Mouse (Mus musculus): ENCODE measurements at regions not wholly inside any gene's neighbourhood (a gene's known extent, or its start where the extent isn't known, plus 50 kb on each side); places are given as distances from the start of the nearest gene placed in this dataset.

DNA sequence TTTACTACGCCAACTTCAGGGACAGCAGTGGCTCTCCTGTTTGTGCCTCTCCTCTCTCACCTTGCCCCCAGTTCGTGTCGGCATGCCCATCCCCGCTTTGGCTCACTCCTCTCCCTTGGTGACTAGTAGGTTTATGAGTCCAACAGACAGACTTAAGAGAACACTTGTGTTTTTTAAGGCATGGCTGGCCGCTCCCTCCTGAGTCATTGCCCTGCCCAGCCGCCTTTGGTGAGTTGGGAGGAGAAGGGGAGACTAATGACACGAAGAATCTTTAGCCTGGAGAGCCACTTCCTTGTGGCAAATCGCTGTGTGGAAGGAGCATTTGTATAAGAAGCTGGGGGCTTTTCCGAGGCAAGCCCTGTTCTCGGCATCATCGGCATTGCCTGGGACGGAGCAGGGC lies 79.8 kb upstream of the Dlx2 start:
- 62% methylated on average over 12 of the region's 12 CpGs for WGBS
- no peak overlapping the region for H3K4me3 ChIP-seq (ENCODE audit: low read length)
- H3K27me3 ChIP-seq (ENCODE audit: insufficient read depth, low read length), result no peaks in the 10 kb centered on the region
- peaks cover 32% of the 10 kb centered on the region for H3K4me1 ChIP-seq (ENCODE audit: insufficient read depth, low read length)
- H3K4me2 ChIP-seq (ENCODE audit: low read depth, low read length), result no peak overlapping the region
- H3K36me3 ChIP-seq (ENCODE audit: insufficient read depth, low read length), result no peaks in the 10 kb centered on the region
- ATAC-seq (no peak), DNase-seq (ENCODE audit: low spot score) (no peak)
- TF ChIP-seq CTCF (IDR thresholded peaks at IDR 0.05; ENCODE audit: low read depth), result no peak
- no peak overlapping the region for H3K9ac ChIP-seq (replicated peaks; ENCODE audit: low read length)
- peak overlapping the region; percentile 71; the same call in 1 of the 2 replicates for H3K27ac ChIP-seq
- no peaks in the 10 kb centered on the region for H3K9me3 ChIP-seq (ENCODE audit: low read length)

DNA sequence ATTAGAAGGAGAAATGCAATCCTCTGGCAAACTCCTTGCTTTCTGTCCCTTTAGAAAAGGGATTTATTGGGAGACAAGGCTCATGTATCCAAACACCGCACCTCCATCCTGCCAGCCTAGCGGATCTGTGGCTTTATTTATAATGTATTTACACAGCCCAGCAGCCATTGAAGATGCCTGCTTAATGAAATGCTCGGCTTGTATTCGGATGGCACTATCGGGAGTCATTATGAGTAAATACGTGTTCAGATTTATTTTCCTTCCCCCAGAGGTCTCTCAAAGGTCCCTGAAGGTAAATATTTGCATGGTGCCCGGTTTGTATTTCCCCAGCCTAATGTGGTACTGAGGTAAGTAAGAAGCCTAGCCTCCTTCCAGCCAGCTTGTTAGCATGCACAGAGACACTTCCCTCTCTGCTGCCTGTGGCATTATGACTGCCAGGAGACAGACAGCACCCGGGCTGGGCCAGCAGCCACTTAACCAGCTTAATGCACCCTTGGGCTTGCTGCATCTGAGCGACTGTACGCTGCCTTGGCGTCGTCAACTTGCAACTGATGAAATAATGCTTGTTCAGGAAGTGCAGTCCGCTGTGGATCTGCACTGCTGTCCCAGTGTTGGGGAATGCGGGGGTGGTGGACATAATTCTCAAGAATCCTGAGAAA lies 80.7 kb upstream of the Dlx2 start:
- peak overlapping the region; percentile 71 for H3K27ac ChIP-seq
- no peak overlapping the region for H3K4me3 ChIP-seq (ENCODE audit: low read length)
- H3K9ac ChIP-seq (replicated peaks; ENCODE audit: low read length), result 0 out of 2 replicates have a peak overlapping the region, but pooled peaks have one; percentile 28
- H3K27me3 ChIP-seq (ENCODE audit: insufficient read depth, low read length), result no peaks in the 10 kb centered on the region
- peak; percentile 61; the same call in 1 of the 2 replicates for ATAC-seq
- no peak for TF ChIP-seq CTCF (IDR thresholded peaks at IDR 0.05; ENCODE audit: low read depth)
- peak; percentile 72 for DNase-seq (ENCODE audit: low spot score)
- H3K36me3 ChIP-seq (ENCODE audit: insufficient read depth, low read length), result no peaks in the 10 kb centered on the region
- H3K4me1 ChIP-seq (ENCODE audit: insufficient read depth, low read length), result peaks cover 32% of the 10 kb centered on the region
- H3K4me2 ChIP-seq (ENCODE audit: low read depth, low read length), result peak overlapping the region; percentile 1; the same call in 1 of the 2 replicates
- H3K9me3 ChIP-seq (ENCODE audit: low read length), result no peaks in the 10 kb centered on the region
- WGBS, result 20% methylated on average over 14 of the region's 14 CpGs

DNA sequence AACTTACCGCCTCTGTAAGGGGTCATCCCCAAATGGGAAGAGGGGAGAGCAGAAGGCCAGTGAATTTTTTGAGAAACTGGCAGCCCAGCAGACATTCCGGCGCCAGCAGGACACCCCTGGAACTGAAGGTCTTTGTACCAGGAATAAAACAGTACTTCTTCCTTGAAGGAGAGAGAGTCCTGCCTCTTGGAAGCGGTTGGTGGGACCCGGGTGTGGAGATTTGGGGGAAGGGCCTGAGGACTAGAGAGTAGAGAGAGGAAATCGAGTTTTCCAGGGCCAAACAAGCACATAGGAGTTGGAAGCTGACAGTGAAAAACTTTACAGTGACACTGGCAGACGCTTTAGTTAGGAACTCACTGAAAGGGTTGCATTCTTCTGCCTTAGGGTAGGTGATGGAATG lies 82.3 kb upstream of the Dlx2 start:
- TF ChIP-seq CTCF (IDR thresholded peaks at IDR 0.05; ENCODE audit: low read depth), result no peak; the same call in 1 of the 2 replicates
- Histone ChIP-seq H3K9me3 (ENCODE audit: low read length) (no peaks in the 10 kb centered on the region), H3K27ac (peak overlapping the region; percentile 78), H3K9ac (replicated peaks; ENCODE audit: low read length) (peak overlapping the region; percentile 56; the same call in 1 of the 2 replicates), H3K27me3 (ENCODE audit: insufficient read depth, low read length) (no peaks in the 10 kb centered on the region), H3K4me1 (ENCODE audit: insufficient read depth, low read length) (peaks cover 32% of the 10 kb centered on the region), H3K4me2 (ENCODE audit: low read depth, low read length) (peak overlapping the region; percentile 81), H3K4me3 (ENCODE audit: low read length) (peak overlapping the region; percentile 42), H3K36me3 (ENCODE audit: insufficient read depth, low read length) (no peaks in the 10 kb centered on the region)
- DNase-seq (ENCODE audit: low spot score), result peak; percentile 38
- 12% methylated on average over 7 of the region's 7 CpGs for WGBS
- ATAC-seq, result no peak

DNA sequence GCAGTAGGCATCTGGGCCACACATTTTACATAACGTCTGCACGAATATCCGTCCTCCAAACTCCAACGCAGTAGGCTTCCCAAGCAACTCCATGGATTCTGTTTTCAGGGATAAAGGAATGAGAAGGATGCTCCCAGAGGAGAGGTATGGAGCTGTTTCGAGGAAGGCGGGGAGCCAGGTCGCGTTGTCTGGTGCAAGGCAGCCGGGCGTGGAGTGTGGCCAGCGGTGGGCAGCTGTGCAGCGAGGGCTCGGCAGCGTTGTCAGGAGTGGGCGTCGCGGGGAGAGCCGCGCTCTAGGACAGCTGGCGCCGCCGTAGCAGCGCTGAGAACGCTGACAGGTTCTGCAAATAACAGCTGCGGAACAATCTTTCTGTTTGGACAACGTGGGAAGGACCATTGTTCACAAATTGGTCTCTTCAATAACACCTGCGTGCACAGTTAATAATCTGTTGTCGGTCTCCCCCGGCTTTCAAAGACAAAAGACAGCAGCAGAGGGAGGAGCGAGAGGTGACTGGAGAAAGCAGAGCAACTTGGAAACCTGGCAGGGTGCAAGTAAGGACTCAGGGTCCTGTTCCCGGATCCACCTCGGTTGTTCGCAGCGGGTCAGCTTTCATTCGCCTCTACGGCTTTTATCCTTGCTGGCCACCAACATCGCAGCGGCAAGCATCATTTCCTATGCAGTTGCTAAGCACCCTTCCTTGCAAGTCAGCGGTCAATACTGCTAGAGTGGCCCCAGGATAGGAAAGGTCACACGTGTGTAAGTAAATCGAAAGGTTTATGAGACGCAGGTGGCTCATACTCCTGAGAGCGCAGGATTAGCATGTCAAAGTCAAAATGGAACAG lies 83.0 kb upstream of the Dlx2 start:
- TF ChIP-seq CTCF (IDR thresholded peaks at IDR 0.05; ENCODE audit: low read depth), result no peak
- no peaks in the 10 kb centered on the region for H3K36me3 ChIP-seq (ENCODE audit: insufficient read depth, low read length)
- DNase-seq (ENCODE audit: low spot score) (peak; percentile 58), ATAC-seq (peak; percentile 64)
- H3K27me3 ChIP-seq (ENCODE audit: insufficient read depth, low read length), result no peaks in the 10 kb centered on the region
- H3K4me2 ChIP-seq (ENCODE audit: low read depth, low read length), result peak overlapping the region; percentile 81
- under 1% methylated on average over 43 of the region's 43 CpGs for WGBS
- peaks cover 32% of the 10 kb centered on the region for H3K4me1 ChIP-seq (ENCODE audit: insufficient read depth, low read length)
- peak overlapping the region; percentile 42 for H3K4me3 ChIP-seq (ENCODE audit: low read length)
- no peaks in the 10 kb centered on the region for H3K9me3 ChIP-seq (ENCODE audit: low read length)
- H3K27ac ChIP-seq, result peak overlapping the region; percentile 78
- peak overlapping the region; percentile 56 for H3K9ac ChIP-seq (replicated peaks; ENCODE audit: low read length)

DNA sequence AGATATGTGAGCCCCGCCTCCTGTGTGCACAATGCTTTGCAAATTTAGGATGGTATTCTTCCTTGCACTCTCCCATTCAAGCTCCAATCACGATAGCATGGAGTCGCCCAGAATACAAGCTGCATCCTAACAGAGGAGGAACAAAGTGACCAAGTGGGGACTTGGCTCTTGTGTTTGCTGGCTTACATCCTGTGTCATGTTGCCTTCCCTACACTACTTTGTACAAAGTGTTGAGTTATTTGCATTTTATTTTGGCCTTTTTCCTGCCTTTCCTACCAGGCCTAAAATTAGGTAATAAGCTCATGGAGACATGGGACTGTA lies 83.5 kb upstream of the Dlx2 start:
- Histone ChIP-seq H3K4me1 (ENCODE audit: insufficient read depth, low read length) (peaks cover 28% of the 10 kb centered on the region), H3K9me3 (ENCODE audit: low read length) (no peaks in the 10 kb centered on the region), H3K27me3 (ENCODE audit: insufficient read depth, low read length) (no peaks in the 10 kb centered on the region), H3K4me2 (ENCODE audit: low read depth, low read length) (peak overlapping the region; percentile 81), H3K4me3 (ENCODE audit: low read length) (peak overlapping the region; percentile 42), H3K9ac (replicated peaks; ENCODE audit: low read length) (peak overlapping the region; percentile 56; the same call in 1 of the 2 replicates), H3K36me3 (ENCODE audit: insufficient read depth, low read length) (no peaks in the 10 kb centered on the region), H3K27ac (peak overlapping the region; percentile 78)
- no peak for TF ChIP-seq CTCF (IDR thresholded peaks at IDR 0.05; ENCODE audit: low read depth)
- 5% methylated on average over 3 of the region's 3 CpGs for WGBS
- peak; percentile 41 for ATAC-seq
- DNase-seq (ENCODE audit: low spot score), result peak; percentile 39

DNA sequence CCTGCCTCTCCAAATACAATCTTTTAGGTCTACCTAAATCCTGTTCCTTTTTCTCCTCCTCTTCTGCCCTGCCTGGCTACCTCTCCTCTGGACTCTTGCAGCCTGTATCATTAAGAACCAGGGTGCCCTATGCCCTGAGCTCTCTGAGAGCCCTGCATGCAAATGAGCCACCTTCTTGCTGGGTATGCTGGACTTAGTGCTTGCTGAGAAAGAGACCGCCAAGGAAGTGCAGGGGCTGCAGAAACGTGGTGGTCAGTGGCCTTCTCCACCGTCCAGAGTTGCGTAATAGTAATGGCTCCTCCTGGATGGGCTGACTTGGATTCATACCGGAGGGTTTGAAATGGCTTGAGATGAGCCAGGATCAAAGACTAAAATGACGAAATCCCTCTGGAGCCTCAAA lies 86.9 kb upstream of the Dlx2 start:
- Histone ChIP-seq H3K9ac (replicated peaks; ENCODE audit: low read length) (no peak overlapping the region), H3K9me3 (ENCODE audit: low read length) (no peaks in the 10 kb centered on the region), H3K4me1 (ENCODE audit: insufficient read depth, low read length) (peaks cover 18% of the 10 kb centered on the region; the same call in 1 of the 2 replicates), H3K27me3 (ENCODE audit: insufficient read depth, low read length) (no peaks in the 10 kb centered on the region), H3K4me2 (ENCODE audit: low read depth, low read length) (no peak overlapping the region), H3K27ac (no peak overlapping the region), H3K4me3 (ENCODE audit: low read length) (no peak overlapping the region), H3K36me3 (ENCODE audit: insufficient read depth, low read length) (no peaks in the 10 kb centered on the region)
- TF ChIP-seq CTCF (IDR thresholded peaks at IDR 0.05; ENCODE audit: low read depth), result no peak
- WGBS, result 79% methylated on average over 6 of the region's 6 CpGs
- DNase-seq (ENCODE audit: low spot score) (no peak), ATAC-seq (no peak)
